Mouse (Mus musculus) adrenal gland, adult (tissue): ENCODE measurements at regions not wholly inside any gene's neighbourhood (a gene's known extent, or its start where the extent isn't known, plus 50 kb on each side); places are given as distances from the start of the nearest gene placed in this dataset.

Source experiments
- DNase-seq, 2 experiments: peaks; one replicate each; pipeline ENCODE4 v3.0.0; 2022 to 2023; ENCODE audit warnings: low spot score in 1 of 2; ENCODE audit not compliant: inconsistent age in 2 of 2

GRCm38 (mm10) chr1:146185444-146185843 is 309.1 kb upstream of the Brinp3 start:
- no peak for DNase-seq

- no peak for DNase-seq
Measured at GRCm38 (mm10) chr1:146211646-146212045, 282.9 kb upstream of the Brinp3 start.

- DNase-seq, result no peak
Measured at GRCm38 (mm10) chr1:146231487-146232466, 262.8 kb upstream of the Brinp3 start.

- DNase-seq, result no peak
Measured at GRCm38 (mm10) chr1:146260400-146260799, 234.2 kb upstream of the Brinp3 start.

- DNase-seq, result no peak
Measured at GRCm38 (mm10) chr1:146299031-146299430, 195.5 kb upstream of the Brinp3 start.

- no peak for DNase-seq
Measured at GRCm38 (mm10) chr1:146312547-146312946, 182.0 kb upstream of the Brinp3 start.

DNA sequence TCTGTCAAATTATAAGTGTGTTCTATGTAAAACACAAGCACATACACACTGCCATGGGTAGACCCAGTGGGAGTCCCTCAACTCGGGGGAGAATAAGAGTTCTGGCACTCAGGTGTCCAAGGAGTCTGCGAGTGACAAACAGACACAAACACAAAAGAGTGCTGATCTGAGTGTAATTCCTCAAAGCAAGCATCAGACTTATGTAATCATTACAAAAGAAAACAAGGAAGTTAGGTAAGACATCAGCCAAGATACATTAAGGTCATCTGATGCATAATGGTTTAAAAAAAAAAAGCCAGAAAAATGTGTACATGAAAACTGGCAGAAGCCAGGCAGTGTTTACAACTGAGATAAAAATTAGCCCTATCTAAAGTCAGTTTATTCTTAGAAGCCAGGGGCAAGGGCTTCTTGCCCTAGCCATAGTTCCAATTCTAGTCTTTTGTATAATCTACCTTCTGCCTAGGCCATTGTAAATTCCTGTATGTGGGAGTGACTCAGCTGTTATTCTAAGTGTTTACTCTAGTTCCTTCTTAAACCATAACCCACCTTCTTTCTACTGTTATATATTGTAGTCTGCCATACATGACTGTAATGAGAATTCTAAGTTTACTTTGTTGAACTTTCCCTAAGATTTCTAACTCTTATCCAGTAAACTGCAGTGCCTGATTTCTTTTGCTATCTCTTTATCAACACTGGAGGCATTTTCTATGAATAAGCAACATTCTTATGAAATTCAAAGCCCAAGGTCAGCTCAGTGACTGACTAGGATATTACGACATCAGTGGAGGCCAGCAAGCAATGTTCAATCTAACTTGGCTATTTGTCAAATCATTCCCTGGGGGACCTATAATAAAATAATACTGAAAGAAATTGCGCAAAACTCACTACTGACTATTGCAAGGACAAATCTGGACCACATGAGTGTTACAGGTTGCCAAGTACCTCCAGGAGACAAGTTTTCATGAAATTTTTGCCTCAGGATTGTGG is 178.1 kb upstream of the Brinp3 start:
- DNase-seq, result peak; percentile 22 to 86

DNA sequence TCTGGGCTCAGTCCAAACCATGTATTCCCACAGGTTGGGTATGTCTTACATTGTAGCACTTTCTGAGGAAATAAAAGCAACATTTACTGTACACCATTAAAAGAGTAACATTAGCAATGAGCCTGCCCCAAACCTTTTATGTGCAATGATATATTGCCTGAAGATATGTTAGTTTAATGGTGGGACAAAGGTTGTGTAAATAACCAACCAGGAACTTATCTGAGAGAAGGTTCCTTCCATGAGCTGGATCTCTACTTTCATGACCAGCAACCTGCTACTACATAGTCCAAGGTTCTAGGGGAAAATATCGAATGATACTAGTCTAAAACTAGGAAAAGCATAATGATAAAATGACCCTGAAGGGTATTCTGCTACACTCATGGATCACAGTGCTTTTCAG is 172.5 kb upstream of the Brinp3 start:
- no peak for DNase-seq

DNA sequence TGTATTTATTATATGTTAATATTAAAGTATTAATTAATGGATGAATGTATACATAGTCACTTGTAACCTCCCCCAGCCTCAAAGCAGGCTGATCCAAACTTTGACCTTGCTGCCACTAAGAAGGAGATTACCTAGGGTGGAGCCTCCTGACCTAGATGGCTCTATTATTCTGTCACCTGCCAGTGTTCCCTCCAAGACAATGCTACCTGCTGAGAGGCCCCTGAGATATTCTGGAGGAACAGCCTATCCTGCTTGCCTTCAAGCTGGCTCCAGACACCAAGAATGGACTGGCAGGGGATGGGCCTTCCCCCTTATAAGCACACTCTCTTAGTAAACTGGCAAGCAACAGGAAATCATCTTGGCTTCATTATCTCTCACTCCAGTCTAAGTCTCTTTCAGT is 171.7 kb upstream of the Brinp3 start:
- no peak for DNase-seq

DNA sequence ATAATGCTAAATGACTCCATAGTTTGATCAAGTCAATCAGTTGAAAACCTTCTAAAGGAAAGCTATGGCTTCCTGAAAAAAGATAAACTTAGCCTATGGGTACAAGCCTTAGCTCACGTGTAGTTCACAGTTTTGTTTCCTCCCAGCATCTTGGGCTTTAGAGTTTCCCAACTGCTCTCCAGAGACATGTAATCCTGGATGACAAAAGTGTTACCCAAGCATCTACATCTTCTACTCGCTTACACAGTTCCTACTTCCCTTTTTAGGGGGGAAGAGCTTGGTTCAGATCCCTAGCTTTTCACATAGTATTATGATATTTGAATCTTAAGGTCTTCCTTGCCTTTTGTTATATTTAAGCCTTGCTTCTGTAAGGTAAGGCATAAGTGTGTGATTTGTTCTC is 157.5 kb upstream of the Brinp3 start:
- no peak for DNase-seq

DNA sequence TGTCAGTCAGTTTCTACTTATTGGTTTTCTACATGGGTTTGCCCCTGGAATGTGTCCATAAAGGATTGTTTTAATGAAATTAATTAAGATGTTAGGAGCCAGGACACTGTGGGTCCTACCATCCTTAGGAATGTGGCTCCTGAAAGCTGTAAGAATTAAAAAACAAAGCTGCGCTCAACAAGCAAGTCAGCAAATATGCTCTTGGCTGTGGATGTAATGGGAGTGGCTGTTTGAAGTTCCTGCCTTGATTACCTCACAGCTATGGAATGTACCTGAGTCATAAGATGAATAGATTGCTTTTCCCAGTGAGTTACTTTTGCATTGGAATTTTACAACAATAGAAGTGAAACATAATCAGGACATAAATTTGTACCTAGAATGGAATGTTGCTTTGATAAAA is 137.6 kb upstream of the Brinp3 start:
- no peak for DNase-seq

DNA sequence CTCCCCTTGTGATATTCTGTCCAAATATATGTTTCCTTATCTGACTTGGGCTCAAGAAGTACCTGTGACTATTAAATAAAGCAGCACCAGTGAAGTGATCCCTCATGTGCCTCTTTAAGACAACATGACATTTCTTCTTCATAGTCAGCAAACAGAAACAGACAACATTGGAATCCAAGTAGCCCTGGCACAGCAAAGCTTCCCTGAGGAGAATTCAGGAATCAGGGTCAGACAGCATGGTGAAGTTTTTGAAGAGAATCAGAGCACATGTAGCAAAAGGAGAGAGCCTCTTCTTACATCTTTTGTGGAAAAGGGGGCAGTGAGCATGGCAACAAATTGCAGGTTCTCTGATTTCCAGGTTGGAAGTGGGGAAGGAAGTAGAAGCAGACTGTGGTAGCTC is 136.3 kb upstream of the Brinp3 start:
- no peak for DNase-seq

DNA sequence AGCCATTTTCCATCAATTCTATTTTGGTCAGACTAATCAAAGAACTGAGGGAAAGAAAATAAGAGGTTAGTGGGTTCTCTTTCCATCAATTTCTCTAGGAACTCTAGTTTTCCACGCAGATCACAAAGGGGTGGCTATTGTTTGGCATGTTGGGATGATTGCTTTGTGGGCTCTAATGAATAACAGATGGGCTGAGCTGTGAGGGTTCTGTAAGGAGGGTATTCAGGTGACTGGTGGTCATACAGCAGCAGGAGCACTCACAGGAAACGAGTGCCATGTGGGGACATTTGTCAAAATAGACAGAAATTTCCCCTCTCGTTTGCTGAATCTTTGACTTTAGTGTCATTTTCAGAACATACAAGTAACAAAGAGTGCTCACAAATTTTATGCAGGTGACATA is 134.9 kb upstream of the Brinp3 start:
- DNase-seq, result no peak

- no peak for DNase-seq
Measured at GRCm38 (mm10) chr1:146360124-146360523, 134.4 kb upstream of the Brinp3 start.

DNA sequence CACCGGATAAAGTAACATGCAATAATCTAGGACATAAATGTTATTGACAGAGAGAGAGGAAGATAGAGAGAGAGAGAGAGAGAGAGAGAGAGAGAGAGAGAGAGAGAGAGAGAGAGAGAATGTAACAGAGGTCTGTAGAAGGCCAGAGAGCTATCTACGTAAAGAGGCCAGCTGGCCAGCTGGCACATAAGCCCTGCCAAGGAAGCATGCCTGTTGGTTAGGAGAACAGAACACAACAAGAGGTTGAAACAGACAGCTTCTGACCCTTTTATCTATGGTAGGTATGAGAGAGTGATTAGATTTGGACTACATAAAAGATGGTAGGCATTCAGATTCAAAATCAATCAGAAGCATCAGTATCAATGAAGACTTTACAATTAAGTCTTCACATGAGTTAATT is 130.8 kb upstream of the Brinp3 start:
- no peak for DNase-seq
